Mouse (Mus musculus) fibroblast of lung, adult 2 months (primary cell): ENCODE results near the gene Polg.
A peak's percentile ranks its signal among the peaks of the same experiment; 100 is the strongest.

ENCODE experiments used
- DNase-seq: peaks from one replicate; pipeline ENCODE4 v3.0.0-alpha.2; 2011; ENCODE audit warnings: low read depth

Gene Polg

DNA sequence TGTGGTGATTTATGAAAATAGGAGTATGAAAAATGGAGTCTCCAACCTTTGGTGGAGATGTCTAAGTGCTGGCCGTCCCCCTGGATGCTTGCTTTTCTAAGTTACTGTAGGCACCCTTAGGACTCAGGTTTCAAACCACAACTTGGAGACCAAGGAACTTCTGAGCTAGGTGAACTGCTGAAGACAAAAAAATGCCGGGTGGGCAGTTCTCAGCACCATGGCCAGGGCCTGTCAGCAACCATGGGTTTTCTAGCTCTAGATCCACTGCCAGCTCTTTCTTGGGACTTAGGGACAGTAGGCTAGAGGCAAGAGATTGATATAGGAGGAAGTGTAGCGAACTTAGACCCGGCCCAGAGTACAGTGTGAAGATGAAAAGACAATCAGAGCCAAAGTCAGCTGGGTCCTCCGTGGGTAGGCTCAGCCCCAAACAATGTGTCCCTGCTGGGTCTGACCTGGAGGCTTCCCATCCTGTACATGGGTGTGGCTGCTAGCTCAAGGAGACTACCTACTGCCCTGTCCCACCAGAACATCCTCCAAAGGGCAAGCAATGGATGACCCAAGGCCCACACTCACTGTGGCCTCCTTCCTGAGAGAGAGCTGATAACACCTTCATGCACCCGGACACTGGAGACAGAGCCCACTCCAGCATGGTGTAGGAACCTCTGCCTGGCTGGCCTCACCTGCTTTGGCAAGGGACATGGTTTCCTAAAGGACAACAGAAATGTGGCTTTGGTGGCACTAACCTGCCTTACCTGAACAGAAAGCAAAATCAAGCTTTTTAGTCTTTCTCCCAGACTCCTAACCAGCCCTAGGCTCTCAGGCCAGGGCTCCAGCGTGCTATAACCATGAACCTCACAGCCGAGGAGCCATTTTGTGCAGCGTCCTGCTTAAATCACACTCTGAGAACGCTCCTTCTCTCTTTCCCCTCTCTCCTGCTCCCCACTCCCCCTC, 36.3 kb upstream of the Polg start:
- no peak for DNase-seq

DNA sequence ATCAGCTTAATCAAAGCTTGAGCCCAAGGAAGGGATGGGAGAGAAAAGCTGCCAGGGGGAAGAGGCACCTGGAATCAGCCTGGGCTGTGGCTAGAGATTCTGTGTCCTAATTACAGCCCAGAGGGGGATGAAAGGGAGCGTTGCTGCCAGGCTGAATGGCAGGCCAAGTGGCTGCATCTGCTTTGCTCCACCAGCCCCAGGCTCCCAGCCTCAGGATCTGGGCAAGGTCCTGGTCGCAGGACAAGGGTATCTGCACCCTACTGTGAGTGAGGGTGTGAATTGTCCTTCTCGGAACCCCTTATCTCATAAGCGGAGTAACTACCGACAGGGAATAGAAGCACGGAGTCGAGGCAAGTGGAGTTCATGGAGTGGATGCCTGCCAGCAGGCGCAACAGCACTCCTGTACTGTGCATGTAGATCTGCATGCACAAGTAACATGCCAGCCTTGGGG, 35.4 kb upstream of the Polg start:
- DNase-seq, result no peak

DNA sequence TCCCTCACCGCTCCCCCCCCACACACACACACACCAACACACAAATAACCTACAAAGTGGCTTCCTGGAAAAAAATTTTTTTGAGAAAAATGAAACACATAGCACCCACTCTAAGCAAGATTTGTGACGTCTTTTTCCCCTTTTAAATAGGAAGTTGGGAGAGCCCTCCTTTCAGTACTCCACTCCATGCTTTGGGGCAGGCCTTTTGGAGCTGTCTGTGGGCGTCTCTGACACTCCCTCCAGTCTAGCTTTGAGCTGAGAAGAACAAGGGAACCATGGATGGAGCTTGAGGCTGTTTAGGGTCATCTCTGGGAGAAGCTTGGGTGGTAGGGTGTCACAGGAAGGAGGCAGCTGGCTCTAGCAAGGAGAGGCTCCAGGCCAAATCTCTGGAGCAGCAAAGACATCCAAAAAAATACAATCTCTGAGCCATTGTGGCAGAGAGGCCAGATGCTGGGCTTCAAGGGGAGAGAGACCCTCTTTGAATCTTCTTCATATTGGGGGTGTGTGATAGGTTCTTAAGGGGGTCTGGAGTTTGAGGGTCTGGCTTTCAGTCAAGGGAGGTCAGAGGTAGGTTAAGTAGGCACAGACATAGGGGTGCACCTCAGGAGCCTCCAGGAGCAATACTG, 34.6 kb upstream of the Polg start:
- no peak for DNase-seq

DNA sequence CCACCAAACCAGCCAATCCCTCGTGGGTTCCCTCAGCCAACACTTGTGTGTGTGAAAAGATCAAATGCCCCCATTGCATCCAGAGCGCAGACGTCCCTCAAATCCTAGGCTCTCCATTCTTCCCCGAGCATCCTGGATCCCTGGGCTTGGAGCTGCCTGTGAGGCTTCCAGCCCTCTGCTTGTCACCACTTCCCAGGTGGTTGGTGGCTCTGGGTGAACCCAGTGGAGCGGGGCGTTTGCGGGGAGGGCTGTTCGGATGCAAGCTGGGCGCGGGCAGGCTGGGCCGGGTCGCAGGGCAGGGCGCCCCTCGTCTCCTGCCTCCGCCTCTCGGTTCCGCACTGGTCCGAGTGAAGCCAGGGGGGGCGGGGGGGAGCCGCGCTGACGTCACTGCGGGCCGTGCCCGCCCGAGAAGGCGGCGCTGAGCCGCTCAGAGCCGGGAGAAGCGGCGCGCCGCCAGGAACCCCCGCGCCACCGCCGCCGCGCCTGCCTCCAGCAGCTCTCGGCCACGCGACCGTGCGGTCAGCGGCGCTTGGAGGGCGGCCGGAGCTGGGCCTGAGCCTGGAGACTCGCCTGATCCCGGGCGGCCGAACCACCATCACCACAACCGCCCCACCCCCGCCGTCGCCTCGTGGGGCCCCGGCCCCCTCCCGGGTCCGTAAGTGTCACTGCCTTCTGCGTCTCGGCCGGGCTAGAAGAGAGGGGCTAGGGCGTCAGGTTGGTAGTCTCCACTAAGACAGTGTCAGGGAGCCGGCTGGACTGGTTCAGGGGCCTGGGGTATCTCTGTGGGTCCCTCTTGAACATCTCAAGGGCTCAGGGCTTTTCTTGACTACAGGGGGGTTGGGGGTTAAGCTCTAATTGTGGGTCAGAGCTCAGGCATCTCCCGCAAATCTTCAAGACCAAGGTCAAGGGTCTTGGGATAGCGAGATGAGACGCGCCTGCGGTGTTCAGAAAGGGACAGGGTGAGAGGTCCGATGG, 33.7 kb upstream of the Polg start:
- no peak for DNase-seq

DNA sequence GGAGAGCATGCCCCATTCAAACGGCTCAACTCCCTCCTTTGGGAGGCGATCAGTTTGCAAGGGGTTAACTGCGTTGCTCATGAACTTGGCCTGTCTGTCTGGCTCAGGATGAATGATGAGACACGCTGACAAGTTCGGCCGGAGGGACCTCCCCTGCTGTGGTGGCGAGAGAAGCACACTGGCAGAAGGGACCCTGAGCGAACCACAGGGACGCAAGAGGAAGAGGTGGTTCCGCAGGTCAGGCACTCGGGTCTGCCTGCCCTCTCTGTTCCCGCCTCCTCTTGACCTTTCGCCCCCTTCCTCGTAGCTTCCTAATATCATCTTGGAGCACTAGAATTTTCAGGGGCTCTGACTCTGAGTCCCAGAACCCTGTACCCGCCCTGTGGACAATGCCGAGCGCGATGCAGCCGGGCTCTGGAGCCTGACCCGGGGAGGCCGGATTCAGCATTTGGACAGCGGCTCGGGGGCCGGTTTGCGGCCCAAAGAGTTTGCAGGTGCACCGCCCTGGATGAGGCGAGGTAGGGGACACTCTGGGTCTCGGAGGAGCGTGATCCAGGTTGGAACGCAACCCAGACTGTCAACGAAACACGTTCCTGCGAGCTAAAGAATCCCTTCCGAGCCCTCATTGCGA, 32.9 kb upstream of the Polg start:
- no peak for DNase-seq

DNA sequence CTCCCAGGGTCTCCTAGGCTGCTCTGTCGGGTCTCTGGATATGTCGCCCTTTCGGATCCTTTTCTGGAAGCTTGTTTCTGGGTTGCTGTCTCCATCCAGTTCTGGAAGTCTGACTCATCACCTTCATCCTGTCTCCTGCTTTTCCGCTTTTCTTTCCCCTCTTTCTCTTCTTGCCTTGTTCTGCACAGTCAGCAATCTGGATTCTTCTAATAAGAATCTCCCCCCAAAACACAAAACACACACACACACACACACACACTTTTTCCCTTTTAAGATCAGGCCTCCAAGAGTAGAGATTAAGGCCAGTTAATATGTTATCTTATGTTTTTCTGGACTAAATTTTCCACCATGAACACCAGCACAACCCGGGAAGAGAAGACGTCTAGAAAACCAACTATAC, 32.2 kb upstream of the Polg start:
- DNase-seq, result no peak

DNA sequence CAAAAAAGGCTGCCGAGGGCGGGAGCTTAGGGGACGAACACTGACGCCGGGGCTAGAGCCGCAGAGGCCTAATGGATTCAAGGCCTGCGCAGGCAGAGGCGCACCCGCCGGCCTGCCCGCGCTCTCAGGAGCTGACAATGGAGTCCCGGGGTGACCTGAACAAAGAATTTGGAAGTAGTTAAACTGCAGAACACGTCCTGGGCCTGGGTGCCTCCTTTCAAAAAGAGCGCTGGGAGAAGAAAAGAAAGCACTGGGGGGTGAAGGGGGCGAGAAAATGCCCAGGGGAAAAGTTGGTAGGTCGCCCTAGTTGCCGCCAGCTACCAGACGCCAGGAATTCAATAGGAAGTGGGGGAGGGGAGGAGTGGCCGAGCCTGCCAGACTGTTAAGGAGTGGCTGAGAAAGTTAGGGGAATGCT, 31.5 kb upstream of the Polg start:
- no peak for DNase-seq

DNA sequence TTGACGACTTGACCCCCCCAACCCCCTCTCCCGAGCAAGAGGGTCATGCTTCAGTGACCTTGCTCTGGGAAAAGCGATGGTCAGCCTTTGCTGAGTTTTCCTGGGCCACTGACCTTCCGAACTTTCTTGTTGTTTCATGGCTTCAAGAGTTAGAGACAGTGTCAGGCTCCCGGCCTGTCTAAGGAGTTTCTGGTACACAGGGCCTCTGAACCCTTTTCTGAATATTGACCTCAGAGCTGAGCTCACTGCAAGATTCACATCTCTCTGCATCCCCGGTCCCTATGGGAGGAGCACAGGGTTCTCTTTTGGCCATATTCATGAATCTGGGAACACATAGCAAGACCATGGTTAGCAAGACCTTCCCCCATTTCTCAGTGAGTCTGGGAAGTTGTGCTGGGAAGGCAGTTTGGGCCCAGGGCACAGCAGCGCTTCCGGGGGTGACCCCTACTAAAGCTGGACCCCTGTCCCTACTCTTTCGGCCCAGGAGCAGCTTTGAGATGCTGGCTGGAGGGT, 30.7 kb upstream of the Polg start:
- no peak for DNase-seq

DNA sequence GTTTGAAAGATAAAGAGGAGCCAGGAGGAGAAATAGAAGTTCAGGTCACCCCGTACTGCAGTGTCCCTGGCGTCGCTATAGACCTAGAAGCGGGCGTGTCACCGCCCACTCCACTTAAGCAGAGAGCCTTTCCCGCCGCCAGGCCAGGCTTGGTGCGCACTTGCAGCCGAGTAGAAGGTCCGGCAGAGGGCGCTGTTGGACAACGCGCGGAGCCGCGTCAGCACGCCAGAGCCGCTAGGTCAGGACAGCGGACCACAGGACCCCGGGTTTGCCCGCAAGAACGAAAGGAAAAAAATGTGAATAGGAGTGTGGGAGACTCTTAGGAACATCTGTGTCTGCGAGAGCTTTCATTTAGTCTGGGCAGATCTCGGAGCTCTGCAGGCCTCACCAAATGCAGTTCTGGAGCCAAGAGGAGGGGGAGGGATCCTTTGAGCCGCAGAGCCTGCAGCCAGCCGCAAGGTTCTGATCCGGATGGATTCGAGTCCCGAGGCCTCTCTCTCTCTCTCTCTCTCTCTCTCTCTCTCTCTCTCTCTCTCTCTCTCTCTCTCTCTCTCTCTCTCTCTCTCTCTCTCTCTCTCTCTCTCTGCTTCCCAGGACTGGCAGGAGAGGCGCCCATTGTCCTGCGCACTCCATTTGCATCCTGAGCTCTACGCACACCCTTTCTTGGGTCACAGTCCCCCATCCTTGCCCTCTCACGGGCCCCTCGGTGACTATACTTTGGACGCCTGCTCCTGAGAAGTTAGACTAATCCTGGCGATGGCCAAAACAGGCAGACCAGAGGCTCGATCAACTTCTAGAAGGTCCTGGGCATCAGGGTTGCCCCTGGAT, 30.0 kb upstream of the Polg start:
- DNase-seq, result peak; percentile 23

DNA sequence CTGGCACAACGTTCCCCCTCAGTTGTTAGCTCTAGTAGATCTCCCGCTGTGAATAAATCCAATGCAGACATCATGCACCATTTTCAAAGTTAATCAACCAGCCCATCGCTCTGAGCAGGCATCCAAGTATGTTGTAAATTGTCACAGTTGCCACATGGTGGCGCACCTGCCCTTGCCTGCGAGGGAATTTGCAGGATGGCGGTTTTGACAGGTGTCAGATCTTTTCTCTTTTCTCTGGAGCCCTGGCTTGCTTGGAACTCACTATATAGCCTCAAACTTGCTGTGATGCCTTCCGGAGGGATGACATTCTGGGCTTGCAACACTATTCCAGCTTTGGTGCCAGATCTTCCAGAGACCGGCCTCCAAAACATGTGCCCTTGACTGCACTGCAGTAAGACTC, 27.8 kb upstream of the Polg start:
- DNase-seq, result peak; percentile 7

DNA sequence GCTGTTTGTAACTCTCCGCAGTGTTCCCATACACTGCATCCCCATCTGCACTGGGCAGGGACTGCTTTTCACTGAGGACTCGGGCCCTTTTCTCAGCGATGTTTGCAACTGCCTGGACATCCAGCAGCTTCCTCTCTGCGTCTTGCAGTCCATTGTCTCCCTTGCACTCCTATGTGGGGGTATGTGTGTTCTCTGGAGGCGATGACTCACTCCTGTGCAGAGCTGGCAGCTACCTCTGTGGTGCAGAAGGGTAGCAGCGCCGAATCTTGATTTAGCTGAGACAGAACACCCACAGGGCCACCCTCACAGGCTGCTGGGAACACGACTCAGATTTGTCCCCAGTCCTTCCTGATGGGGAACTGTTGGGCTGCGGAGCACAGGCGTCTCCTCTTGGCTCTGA, 20.4 kb upstream of the Polg start:
- DNase-seq, result no peak

DNA sequence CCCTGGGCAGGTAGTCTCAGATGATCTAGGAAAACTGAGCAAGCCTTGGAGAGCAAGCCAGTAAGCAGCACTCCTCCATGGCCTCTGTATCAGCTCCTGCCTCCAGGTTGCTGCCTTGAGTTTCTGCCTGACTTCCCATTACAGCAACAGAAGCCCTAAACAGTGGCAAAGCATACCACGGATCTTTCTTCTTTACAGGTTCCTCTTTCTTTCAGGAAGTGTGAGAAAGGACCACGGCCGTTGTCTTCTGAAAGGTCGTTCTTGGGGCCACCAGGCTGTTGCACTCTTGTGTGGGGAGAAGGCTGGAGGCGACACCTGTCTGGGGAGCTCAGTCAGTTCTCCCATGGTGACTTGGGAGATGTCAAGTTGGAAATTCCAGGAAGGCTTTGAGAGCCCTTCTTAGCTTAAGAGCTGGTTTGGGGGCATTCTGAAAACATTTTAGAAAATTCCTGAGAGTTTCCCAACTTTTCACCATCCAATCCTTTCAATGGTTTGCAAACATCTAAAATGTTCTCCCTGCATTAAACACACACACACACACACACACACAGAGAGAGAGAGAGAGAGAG, 8.8 kb upstream of the Polg start:
- DNase-seq, result no peak

DNA sequence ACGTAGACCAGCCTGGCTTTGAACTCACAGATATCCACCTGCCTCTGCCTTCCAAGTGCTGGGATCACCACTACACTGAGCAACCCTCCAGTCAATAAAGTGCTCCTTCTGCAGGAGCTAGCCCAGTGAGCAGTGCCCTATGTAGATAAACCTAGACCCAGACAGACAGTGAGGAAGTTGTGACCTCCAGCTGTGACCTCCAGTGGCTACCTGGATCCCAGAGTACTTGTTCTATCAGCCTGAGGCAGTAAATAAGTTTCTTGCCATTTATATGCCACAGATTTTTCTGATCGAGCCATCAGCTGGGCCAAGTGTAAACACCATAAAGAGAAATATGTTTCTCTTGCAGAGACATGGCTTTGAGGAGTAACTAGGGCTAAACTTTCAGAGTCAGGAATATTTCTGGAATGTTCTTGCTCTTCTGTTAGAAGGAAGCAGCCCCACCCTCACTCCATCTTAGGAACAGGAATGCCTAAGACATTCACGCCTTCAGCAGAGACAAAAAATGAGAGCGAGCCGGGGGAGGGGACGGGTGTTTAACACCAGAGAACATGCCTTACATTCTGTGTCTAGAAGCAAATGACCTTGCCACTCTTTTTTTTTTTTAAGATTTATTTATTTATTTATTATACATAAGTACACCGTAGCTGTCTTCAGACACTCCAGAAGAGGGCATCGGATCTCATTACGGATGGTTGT, 7.5 kb upstream of the Polg start:
- DNase-seq, result no peak

DNA sequence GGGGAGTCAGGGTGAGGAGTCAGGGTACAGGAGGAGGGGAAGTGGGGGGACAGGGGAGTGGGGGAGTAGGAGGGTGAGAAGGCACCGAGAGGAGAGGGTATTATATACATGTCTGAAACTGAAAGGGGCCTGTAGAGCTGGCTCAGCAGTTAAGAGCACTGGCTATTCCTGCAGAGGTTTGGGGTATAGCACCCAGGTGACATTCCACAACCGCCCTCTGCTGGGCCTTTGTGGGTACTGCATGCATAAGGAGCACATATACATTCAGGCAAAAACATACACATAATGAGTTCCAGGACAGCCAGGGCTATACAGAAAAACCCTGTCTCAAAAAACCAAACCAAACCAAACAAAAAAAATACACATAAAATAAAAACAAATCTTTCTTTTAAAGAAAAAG, 6.6 kb upstream of the Polg start:
- DNase-seq, result no peak

DNA sequence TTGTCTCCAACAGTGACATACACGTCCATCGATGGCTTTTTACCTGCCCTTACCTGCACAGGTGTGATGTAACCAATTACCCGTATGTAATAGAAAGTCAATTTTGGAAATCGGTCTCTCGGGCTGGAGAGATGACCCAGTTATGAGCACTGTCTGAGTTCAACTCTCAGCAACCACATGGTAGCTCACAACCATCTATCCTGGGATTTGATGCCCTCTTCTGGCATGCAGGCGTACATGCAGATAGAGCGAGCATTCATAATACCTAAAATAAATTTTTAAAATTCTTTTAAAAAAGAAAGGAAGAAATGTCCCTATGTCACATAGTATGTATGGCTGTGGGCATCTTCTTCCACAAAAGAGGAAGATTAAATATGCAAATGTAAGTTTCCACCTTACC, 5.3 kb upstream of the Polg start:
- DNase-seq, result no peak

DNA sequence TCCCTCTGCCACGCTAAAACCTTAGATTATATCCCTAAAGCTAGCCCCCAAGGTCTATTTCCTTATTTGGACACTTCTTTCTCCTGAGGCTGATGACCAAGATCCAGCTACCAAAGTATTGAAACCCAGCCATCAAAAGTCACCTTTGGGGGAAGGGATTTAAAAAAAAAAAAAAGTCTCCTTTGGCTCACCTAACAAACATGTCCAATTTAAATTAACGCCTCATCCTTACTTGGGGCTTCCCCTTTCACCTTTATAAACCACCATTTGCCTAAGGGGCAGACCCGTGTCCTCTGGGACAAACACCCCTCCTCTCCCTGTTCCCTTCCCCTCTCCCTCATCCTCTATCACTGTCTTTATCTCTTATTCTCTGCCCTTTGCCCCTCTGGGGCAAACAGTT, 4.6 kb upstream of the Polg start:
- DNase-seq, result no peak

DNA sequence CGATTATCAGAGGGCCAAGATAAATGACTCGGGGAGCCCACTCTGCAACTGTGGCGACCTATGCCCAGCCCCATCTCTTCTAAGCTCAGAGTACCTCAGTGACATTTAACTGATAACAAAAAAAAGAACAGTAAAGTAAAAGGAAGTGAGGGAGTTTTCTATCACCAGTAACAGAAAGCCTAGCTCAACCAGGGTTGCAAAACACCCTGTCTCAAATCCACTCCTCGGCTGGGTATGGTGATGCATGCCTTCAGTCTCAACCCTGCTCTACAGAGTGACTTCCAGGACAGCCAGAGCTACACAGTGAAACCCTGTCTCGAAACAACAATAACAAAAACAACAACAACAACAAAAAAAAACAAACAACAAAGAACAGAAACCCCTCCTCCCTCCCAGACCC, 3.6 kb upstream of the Polg start:
- no peak for DNase-seq

DNA sequence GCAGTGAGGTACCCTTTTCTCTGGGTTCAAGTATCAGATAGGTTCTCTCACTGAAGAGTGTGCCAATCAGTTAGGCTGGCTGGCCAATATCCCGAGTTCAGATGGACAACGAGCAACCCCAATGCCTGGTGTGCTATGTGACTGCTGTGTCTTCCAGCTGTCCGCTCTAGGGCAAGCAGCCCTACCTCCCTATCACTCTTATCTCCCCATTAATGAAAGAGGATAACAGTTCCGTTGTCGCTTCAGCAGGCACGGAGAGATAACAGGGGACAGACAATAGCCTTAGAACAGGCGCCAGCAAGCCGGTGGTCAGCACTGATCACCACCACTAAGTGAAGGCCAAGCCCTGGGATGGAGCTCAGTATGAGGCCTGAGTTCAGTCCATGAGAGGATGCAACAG, 2.8 kb upstream of the Polg start:
- no peak for DNase-seq

DNA sequence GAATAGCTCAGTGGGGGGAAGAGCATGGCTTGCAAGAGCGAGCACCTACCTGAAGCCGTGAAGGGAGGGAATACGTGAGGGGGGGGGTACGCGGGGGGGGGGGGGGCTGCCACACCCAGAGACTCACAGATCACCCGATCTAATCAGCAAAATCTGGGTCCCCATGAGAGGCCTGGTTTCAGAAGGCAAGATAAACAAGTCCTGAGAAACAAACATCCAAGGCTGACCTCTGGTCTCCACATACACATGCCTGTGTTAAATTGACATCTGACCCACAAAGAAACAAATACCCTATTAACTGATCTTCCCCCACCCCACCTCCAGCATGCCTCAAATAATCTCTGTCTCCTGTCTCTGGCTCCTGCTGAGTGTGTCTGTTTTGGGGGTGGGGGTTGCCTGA, 1.8 kb upstream of the Polg start:
- no peak for DNase-seq
